Mouse (Mus musculus) megakaryocyte, adult 5-6 weeks (primary cell): ENCODE measurements around the gene Zkscan4. TPM values are rescaled to one million over a fixed set of nuclear protein-coding genes. Genes with fewer than 3 reads are reported as not detected.
A peak's percentile ranks its signal among the peaks of the same experiment; 100 is the strongest.

Experiments
- ATAC-seq: 2 replicates; pipeline ENCODE4 v1.8.0; 2016; ENCODE audit warnings: mild to moderate bottlenecking, inconsistent platforms; ENCODE audit not compliant: poor library complexity, severe bottlenecking
- total RNA-seq, 2 experiments: library from RNA; stranded (forward) in 1 of 2; stranded (reverse) in 1 of 2; fragments of 153-499, 151-499 nt in 1 of 2; fragments of 221-1000, 200-1000 nt in 1 of 2; gene quantifications; 2 replicates each; pipeline versions ENCODE4 v1.2.3 to v1.2.4; 2015 to 2017

The Zkscan4 gene
- total RNA-seq, 2 experiments from 2014 or later: 0.09 to 0.44 TPM

DNA sequence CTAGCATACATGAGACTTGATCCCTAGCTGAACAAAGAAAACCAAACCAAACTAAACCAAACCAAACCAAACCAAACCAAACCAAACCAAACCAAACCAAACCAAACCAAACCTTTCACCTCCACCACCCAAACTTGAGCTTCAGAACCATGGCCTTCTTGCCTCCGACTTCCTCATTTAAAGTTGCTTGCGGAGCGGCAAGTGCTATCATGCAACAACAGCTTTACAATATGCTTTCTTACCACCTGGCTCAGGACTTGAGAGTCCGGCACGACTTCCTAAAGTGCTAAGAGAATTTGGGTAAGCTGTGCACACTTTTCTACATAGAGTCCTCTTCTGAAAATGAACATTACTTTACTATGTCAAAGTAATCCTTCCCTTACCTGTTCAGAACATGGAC is 23.6 kb downstream of the Zkscan4 start:
- no peak for ATAC-seq

DNA sequence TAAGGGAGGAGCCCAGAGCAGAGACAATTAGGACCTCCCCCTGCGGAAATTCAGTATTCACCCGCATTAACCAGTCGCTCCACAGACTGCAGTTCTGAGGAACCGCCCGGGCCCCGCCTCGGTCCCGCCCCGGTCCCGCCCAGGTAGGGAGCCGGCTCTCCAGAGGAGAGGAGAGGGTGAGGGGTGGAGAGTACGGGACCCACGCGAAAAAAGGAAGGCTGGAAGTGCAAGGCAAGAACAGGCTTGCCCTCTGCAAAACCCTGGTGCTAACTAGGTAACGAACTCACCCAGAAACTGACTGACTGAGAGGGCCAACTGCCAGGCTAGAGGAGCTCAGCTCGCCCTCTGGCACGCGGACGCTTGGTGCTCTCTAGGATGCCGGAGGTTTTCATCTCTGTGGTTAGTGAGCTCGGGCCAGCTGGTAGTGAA is 27.5 kb downstream of the Zkscan4 start:
- peak; percentile 98 for ATAC-seq

DNA sequence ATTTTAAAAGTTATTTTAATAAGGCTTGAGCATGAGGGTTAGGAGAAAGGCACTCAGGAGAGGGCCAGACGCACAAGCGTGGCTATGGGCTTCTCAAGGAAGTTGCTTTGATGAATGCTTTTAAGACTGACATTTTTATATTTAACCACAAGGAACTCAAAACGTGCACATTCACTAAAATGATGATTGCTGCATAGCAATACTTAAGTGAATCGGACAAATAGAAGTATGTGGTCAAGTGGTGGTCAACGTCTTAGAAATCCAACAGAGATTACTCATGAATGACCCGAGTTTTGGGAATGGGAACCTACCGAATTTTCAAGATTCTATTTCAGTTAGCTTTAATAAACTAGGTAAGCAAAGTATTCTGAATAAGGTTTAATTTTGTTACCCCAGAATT is 51.4 kb downstream of the Zkscan4 start:
- no peak for ATAC-seq

- ATAC-seq: peak; percentile 100
These were observed 52.1 kb downstream of the Zkscan4 start, which contains the start of gene Zkscan8 for GRCm38 (mm10) chr13:21530781-21531201. Gene Zkscan8 (minus strand): TSS chr13:21531120.

Other genes with a start within 250 kb of the Zkscan4 start
- gene Gpx5, start 186.2 kb upstream of the Zkscan4 start, total RNA-seq (2015): not detected in 2 replicates
- not detected in 2 replicates for gene Gpx5, start 186.2 kb upstream of the Zkscan4 start, total RNA-seq (2017)
- gene Gpx6, start 166.8 kb upstream of the Zkscan4 start, total RNA-seq (2015): not detected in 2 replicates
- not detected in 2 replicates for gene Gpx6, start 166.8 kb upstream of the Zkscan4 start, total RNA-seq (2017)
- gene Olfr1367, start 132.0 kb upstream of the Zkscan4 start, total RNA-seq (2015): not detected in 2 replicates
- gene Olfr1367, start 132.0 kb upstream of the Zkscan4 start, total RNA-seq (2017): not detected in 2 replicates
- gene Zscan12, start 116.1 kb upstream of the Zkscan4 start, total RNA-seq (2015): 4.4 and 4.7 TPM in 2 replicates
- 5.6 and 8.3 TPM in 2 replicates for gene Zscan12, start 116.1 kb upstream of the Zkscan4 start, total RNA-seq (2017)
- 33.5 and 36.6 TPM in 2 replicates for gene Zkscan3, start 76.2 kb upstream of the Zkscan4 start, total RNA-seq (2015)
- gene Zkscan3, start 76.2 kb upstream of the Zkscan4 start, total RNA-seq (2017): 26.8 and 29.7 TPM in 2 replicates
- gene Pgbd1, start 37.8 kb upstream of the Zkscan4 start, total RNA-seq (2015): 0.30 TPM in 1 of 2 replicates, not detected in the other
- 0.33 TPM in 1 of 2 replicates, not detected in the other for gene Pgbd1, start 37.8 kb upstream of the Zkscan4 start, total RNA-seq (2017)
- 24.2 and 25.3 TPM in 2 replicates for gene Zscan26, start 25.2 kb upstream of the Zkscan4 start, total RNA-seq (2015)
- 26.9 and 27.2 TPM in 2 replicates for gene Zscan26, start 25.2 kb upstream of the Zkscan4 start, total RNA-seq (2017)
- gene Nkapl, start 10.4 kb upstream of the Zkscan4 start, total RNA-seq (2015): 0.16 and 1.1 TPM in 2 replicates
- gene Nkapl, start 10.4 kb upstream of the Zkscan4 start, total RNA-seq (2017): 1.2 and 1.3 TPM in 2 replicates
- not detected in 2 replicates for gene Gm10065, start 534 bp downstream of the Zkscan4 start, total RNA-seq (2015)
- not detected in 2 replicates for gene Gm10065, start 534 bp downstream of the Zkscan4 start, total RNA-seq (2017)
- gene AK157302, start 16.3 kb downstream of the Zkscan4 start, total RNA-seq (2015): 0.09 and 0.56 TPM in 2 replicates
- gene AK157302, start 16.3 kb downstream of the Zkscan4 start, total RNA-seq (2017): 0.20 TPM in 1 of 2 replicates, not detected in the other
- gene Gm11273, start 22.5 kb downstream of the Zkscan4 start, total RNA-seq (2015): 7.8 and 10.7 TPM in 2 replicates
- gene Gm11273, start 22.5 kb downstream of the Zkscan4 start, total RNA-seq (2017): 4.3 and 5.2 TPM in 2 replicates
- 7.0 and 7.1 TPM in 2 replicates for gene Zkscan8, start 52.2 kb downstream of the Zkscan4 start, total RNA-seq (2015)
- gene Zkscan8, start 52.2 kb downstream of the Zkscan4 start, total RNA-seq (2017): 4.4 and 4.9 TPM in 2 replicates
- not detected in 2 replicates for gene Olfr1366, start 63.9 kb downstream of the Zkscan4 start, total RNA-seq (2015)
- gene Olfr1366, start 63.9 kb downstream of the Zkscan4 start, total RNA-seq (2017): not detected in 2 replicates
- gene Olfr1535, start 81.0 kb downstream of the Zkscan4 start, total RNA-seq (2015): not detected in 2 replicates
- not detected in 2 replicates for gene Olfr1535, start 81.0 kb downstream of the Zkscan4 start, total RNA-seq (2017)
- not detected in 2 replicates for gene Olfr1364, start 102.9 kb downstream of the Zkscan4 start, total RNA-seq (2015)
- gene Olfr1364, start 102.9 kb downstream of the Zkscan4 start, total RNA-seq (2017): not detected in 2 replicates
- not detected in 2 replicates for gene Olfr1362, start 135.1 kb downstream of the Zkscan4 start, total RNA-seq (2015)
- not detected in 2 replicates for gene Olfr1362, start 135.1 kb downstream of the Zkscan4 start, total RNA-seq (2017)
- gene Olfr11, start 163.6 kb downstream of the Zkscan4 start, total RNA-seq (2015): not detected in 2 replicates
- gene Olfr11, start 163.6 kb downstream of the Zkscan4 start, total RNA-seq (2017): not detected in 2 replicates
- not detected in 2 replicates for gene Olfr1361, start 184.5 kb downstream of the Zkscan4 start, total RNA-seq (2015)
- gene Olfr1361, start 184.5 kb downstream of the Zkscan4 start, total RNA-seq (2017): not detected in 2 replicates
- not detected in 2 replicates for gene Olfr1360, start 198.5 kb downstream of the Zkscan4 start, total RNA-seq (2015)
- gene Olfr1360, start 198.5 kb downstream of the Zkscan4 start, total RNA-seq (2017): not detected in 2 replicates
- not detected in 2 replicates for gene Olfr1359, start 219.2 kb downstream of the Zkscan4 start, total RNA-seq (2015)
- gene Olfr1359, start 219.2 kb downstream of the Zkscan4 start, total RNA-seq (2017): not detected in 2 replicates
- gene Hist1h2bl, start 237.2 kb downstream of the Zkscan4 start, total RNA-seq (2015): 262 and 280 TPM in 2 replicates
- 409 and 426 TPM in 2 replicates for gene Hist1h2bl, start 237.2 kb downstream of the Zkscan4 start, total RNA-seq (2017)
- 5.0 and 7.6 TPM in 2 replicates for gene Hist1h2ai, start 237.5 kb downstream of the Zkscan4 start, total RNA-seq (2015)
- 3,924 and 4,338 TPM in 2 replicates for gene Hist1h2ai, start 237.5 kb downstream of the Zkscan4 start, total RNA-seq (2017)
- 37.0 and 141 TPM in 2 replicates for gene Hist1h3h, start 238.8 kb downstream of the Zkscan4 start, total RNA-seq (2015)
- gene Hist1h3h, start 238.8 kb downstream of the Zkscan4 start, total RNA-seq (2017): 82.6 and 194 TPM in 2 replicates
- gene Hist1h2bm, start 243.1 kb downstream of the Zkscan4 start, total RNA-seq (2015): 139 and 162 TPM in 2 replicates
- gene Hist1h2bm, start 243.1 kb downstream of the Zkscan4 start, total RNA-seq (2017): 615 and 635 TPM in 2 replicates